Mouse (Mus musculus) gastrocnemius, adult 8-10 months (tissue): ENCODE results near the gene Asf1b. TPM values are rescaled to one million over a fixed set of nuclear protein-coding genes. Genes with fewer than 3 reads are reported as not detected.
A peak's percentile ranks its signal among the peaks of the same experiment; 100 is the strongest.
"Not testable (repeated sequence)": the region's sequence is repeated elsewhere in the genome, so short reads cannot be mapped to it uniquely, and the experiment has no call there.

Source experiments
- DNase-seq, 2 experiments: peaks; one replicate each; pipeline ENCODE4 v3.0.0; 2022; ENCODE audit warnings: low spot score in 2 of 2
- total RNA-seq, 4 experiments: library from RNA; stranded (reverse); gene quantifications; 2 replicates each; pipeline ENCODE4 v1.2.4; 2022

Gene Asf1b
- total RNA-seq, 4 experiments from 2014 or later = 0.31 to 0.56 (median 0.41) TPM

- no peak for DNase-seq
These were observed 40.7 kb downstream of the Asf1b start for GRCm38 (mm10) chr8:83995973-83996372.

GRCm38 (mm10) chr8:83996567-83997505 lies 41.5 kb downstream of the Asf1b start:
- peak; percentile 81 to 89 for DNase-seq

- peak in 1 of 2 experiments; percentile 51 for DNase-seq
These were observed 42.3 kb downstream of the Asf1b start, which contains the start of gene Samd1 for GRCm38 (mm10) chr8:83997511-83998141. Gene Samd1, plus strand, starts transcription at chr8:83997672.

- DNase-seq = peak in 1 of 2 experiments; percentile 44
These were observed 43.1 kb downstream of the Asf1b start for GRCm38 (mm10) chr8:83998231-83999056.

GRCm38 (mm10) chr8:83999057-83999705 lies 43.9 kb downstream of the Asf1b start:
- no peak for DNase-seq

GRCm38 (mm10) chr8:83999825-84000224 lies 44.5 kb downstream of the Asf1b start:
- no peak for DNase-seq

- no peak for DNase-seq
These were observed 46.1 kb downstream of the Asf1b start, which contains the start of gene 1700067K01Rik for GRCm38 (mm10) chr8:84001281-84002000. Gene 1700067K01Rik, plus strand, starts transcription at chr8:84001502.

- no peak for DNase-seq
These were observed 47.8 kb downstream of the Asf1b start for GRCm38 (mm10) chr8:84002957-84003611.

GRCm38 (mm10) chr8:84003612-84004246 lies 48.4 kb downstream of the Asf1b start:
- no peak for DNase-seq

GRCm38 (mm10) chr8:84004533-84005201 lies 49.4 kb downstream of the Asf1b start:
- peak; percentile 95 to 96 for DNase-seq

- DNase-seq = not testable (repeated sequence)
These were observed 50.2 kb downstream of the Asf1b start for GRCm38 (mm10) chr8:84005502-84005901.

- no peak for DNase-seq
These were observed 53.1 kb downstream of the Asf1b start for GRCm38 (mm10) chr8:84008362-84008761.

GRCm38 (mm10) chr8:84009876-84010275 lies 54.6 kb downstream of the Asf1b start:
- peak; percentile 78 to 79 for DNase-seq

GRCm38 (mm10) chr8:84010625-84011611 lies 55.6 kb downstream of the Asf1b start:
- DNase-seq = peak in 1 of 2 experiments; percentile 64

- no peak for DNase-seq
These were observed 56.6 kb downstream of the Asf1b start, which contains the start of gene 2210011C24Rik for GRCm38 (mm10) chr8:84011705-84012498. Gene 2210011C24Rik, minus strand, starts transcription at chr8:84012171.

- DNase-seq = no peak
These were observed 57.3 kb downstream of the Asf1b start for GRCm38 (mm10) chr8:84012499-84013165.
